Mouse (Mus musculus): ENCODE data around the gene Kcna6.

Kcna6 gene

DNA sequence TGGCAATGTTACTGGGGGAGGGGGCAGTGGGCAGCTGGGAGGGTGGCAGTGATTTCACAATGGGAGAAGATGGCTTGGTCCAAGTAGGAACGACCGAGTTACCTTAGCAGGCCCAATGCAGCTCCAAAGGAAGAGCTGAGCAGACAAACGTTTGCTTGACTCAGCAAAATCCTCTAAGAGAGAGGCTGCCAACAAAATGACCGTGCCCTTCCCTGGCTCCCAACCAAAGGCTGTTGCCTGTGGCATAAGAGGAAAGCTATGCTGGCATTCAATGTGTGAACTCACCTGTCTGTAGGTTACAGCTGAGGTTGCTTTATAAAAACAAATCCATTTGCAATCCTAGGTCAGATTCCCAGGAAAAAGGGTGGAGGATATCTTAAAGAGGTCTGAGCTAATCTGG, 3.5 kb downstream of the Kcna6 start:
- no peak for DNase-seq (ENCODE audit: low spot score in 2 of 2)

DNA sequence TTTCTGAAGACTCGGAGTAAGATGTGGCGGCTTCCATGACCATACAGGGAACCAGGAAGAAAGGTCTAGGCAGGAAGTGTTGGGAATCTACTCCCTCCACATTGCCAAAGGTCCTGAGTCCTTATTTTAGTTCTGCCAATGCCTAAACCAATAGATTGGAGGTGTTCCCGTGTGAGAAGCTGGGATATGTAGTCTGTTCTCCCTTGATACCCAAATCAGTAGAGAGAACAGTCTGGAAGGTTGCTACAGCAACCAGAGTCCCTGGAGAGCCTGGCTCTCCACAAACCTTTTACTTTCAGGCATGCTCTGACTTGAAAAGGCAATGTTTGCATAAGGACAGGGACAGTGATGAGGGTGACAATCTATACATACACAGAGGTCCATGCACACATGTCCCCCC, 4.7 kb downstream of the Kcna6 start:
- DNase-seq (ENCODE audit: low spot score in 2 of 2), result no peak

DNA sequence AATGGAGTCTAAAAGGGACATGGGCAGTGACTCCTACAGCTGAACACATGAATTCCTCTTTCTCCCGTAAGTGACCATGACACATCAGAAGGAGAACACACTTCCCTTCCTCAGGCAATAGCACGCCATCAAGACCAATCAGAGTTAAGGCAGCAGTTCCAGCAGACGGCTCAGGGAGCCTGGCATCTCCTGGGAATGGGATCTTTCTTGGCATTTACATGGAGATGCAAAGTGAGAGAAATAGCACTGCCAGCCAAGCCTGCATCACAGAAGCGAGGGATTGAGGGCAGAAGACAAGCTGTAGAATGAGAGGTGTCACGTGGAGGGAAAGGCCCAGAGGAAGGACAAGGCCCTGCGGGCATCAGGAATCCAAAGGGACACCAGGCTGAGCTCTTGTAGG, 7.8 kb downstream of the Kcna6 start:
- no peak for DNase-seq (ENCODE audit: low spot score in 2 of 2)

DNA sequence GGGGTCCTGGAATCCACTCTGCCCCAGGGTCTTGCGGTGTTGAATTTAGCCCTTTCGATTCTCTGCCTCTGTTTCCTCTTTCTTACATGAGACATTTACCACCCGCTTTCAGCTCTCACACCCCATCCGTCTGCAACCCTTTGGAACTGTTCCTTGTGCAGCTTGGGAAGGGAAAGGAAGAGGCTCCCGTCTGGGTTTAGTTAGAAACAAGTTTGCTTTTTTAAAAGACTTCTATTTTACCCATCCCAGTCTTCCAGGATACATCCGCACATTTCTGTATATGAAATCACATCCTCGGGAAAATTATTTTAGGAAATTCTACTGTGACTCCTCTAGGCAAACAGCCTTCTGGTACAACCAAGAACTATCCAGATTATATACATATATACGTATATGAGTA, 11.7 kb downstream of the Kcna6 start:
- DNase-seq (ENCODE audit: low spot score in 2 of 2), result no peak

DNA sequence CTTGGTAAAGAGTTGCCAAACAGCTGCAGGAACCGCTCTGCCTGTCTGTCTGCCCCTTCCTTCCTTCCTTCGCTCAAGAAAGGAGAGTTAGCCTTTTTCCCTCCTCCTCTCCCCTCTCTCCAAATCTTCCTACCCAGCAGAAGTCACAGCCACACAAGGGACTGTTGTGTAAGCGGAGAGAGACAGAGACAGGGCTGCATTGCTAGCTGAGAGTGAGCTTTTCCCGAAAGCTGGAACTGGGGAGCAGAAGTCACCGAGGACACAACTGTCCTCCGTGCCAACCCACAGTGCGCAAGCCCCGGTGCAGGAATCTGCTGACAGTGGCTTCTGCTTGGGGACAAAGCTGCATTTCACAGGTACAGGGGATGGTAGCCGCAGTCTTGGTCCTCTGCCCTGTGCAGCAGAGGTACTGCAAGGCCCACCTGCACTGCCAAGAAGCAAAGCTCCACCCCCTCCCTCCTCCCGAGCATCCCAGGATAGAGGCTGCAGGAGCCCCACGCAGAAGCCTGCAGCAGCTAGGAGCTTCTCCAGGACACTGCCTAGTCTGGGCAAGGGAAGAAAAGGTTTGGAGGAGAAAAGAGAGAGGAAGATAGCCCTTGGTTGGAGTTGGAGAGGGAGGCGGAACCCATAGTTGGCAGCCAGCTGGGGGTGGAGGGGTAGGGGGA, 21.9 kb downstream of the Kcna6 start:
- DNase-seq (ENCODE audit: low spot score in 2 of 2), result no peak

DNA sequence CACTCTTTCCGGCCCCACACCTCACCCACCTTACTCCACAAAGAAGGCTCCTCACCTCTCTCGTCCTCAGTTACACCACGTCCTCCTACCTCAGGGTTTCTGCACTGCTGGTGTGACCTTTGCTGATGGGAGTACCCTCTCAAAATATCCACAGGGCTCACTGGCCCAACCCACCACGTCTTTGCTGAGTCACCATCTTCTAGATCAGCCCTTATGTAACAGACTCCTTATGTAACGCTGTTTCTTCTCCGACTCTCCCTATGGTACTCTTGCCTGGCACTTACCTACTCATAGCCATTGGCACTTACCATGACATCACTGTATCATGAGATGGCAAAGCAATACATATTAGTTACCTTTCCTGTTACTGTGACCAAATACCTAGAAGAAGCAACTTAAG, 27.9 kb downstream of the Kcna6 start:
- no peak for DNase-seq (ENCODE audit: low spot score in 2 of 2)

DNA sequence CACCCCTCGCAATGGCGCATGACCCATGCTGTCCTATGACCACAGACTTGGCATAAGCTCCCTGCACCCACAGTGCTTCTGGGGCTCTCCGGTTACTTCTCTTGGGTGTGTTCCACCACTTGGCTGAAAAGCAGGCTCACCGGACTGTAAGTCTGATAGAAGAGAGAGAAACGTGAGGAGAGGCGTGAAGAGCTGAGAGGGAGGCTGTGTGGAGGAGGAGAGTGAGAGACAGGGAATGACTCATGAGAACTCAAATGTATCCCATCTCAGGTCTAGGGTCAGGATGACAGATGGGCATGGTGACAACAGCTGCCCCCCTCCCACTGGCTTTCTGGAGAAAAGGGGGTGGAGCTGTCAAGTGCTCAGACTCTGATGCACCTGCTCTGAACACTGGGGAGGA, 34.5 kb downstream of the Kcna6 start:
- no peak for DNase-seq (ENCODE audit: low spot score in 2 of 2)

DNA sequence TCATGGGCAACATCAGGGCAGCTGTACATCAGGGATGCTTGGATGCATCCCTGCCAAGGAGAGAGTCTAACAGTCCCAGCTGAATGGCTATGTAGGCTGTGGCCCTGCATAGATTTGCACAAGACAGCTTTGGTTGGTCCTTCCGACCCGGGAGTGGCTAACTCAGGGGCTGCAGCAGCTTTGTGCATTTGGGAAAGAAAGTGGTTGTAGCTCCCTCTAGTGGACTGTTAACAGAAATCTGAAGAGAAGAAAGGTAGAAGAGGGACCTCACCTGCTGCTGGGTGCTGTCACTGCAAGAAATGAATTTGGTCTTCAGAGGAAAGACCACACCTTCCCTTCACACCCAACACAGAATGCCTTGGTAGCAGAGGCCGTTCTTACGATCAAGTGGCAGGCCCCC, 36.0 kb downstream of the Kcna6 start:
- DNase-seq (ENCODE audit: low spot score in 2 of 2), result no peak

DNA sequence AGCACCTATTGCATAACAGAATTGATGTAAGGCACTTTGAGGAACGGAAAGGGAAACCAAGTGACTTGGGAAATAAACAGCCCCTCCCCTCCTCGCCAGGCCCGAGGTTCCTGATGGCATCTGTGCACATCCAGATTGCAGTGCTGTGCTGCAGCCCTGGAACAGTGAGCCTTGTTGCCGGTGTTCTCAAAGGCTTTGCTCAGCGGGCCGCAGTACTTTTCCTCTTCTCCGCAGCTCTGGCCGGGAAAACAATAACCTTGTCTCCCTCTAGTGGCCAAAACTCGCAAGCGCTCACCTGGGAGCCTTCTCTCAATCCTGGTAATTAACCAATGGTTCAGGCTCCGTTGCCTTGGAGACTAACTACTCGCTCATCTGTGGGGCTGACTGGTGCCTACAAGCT, 38.4 kb downstream of the Kcna6 start:
- peak; percentile 7 to 13 for DNase-seq (ENCODE audit: low spot score in 2 of 2)

DNA sequence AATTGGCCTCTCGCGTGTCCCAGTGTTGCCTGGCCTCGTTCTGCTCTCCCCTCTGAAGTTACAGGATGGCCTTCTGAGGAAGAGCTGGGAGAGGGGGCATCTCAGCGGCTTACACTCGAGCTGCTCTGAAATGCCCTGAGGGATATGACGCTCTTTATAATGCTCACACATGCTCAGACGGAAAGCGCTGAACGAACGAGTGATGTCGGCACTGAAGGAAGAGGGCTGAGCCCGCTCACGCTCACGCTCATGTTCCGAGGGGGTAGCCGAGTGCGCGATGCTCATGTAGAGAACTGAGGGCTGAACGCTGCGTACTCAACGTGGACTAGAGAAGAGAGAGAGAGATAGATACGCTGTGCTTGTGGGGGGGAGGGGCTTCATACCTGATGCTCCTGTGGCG, 39.3 kb downstream of the Kcna6 start:
- DNase-seq (ENCODE audit: low spot score in 2 of 2), result no peak

DNA sequence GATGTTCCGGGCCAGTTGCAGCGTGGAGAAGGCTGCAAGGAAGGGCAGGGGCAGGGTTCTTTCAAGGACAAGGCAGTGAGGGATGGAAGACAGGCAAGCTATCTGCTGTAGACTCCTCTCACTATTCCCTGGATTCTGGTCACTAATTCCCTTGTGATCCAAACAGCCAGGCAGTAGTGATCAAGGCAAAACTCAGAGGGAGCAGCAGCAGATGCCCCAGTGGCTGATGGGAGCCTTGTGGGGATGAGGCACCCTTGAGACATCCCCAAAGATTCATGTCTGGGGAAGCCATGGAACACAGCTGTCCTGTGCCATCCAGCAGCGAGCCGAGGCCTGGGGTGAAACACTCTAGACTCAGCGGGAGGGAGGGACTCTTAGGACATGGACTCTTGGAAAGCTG, 40.5 kb downstream of the Kcna6 start:
- no peak for DNase-seq (ENCODE audit: low spot score in 2 of 2)

DNA sequence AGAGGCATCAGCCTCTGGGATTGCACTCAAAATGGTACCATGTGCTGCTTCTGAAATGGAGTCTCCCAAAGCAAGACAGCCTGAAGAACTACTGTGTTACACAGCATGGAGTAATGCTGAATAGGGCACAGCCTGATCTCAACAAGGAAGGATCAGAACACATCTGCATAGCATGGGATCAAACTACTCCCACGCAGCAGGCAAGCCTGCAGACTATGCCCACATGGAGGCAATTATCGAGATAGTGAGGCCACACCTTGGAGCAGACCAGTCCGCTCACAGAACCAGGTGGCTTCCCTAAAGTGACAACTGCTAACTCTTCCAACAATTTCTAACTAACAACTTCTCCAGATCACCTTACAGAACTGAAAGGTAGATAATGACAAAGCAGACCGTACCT, 53.4 kb downstream of the Kcna6 start:
- DNase-seq (ENCODE audit: low spot score in 2 of 2), result no peak

DNA sequence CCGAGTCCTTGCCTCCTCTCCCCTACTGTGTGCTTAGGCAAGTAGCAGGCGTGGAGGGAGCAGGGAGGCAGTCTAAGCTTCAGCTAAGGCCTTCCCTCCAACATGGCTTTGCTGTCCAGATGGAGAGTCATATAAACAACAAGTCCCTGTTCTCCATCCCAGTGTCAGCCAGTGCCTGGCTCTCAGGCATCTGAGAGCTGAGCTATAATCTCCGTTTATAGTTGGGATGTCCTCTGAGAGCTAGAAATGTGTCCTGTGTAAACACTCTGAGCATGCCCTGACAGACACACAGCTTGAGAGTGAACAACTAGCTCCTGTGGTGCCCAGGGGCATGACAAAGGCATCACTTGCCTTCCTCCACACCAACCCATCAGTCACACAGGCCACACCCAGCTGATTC, 55.3 kb downstream of the Kcna6 start:
- no peak for DNase-seq (ENCODE audit: low spot score in 2 of 2)

DNA sequence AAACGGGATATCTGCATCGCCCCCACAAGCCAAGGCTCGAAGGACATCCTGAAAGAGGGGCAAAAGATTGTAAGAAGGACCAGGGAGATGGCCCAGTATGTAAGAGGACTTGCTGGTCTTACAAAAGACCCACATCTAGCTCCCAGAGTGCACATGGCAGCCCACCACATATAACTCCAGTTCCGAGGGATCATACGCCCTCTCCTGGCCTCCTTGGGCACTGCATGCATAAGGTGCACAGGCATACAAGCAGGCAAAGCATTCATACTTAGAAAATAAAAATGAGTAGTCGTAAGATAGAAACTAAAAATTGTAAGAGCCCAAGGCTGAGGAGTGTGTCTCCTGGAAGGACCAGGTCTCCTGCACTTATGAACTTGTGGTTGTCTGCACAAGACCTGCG, 61.5 kb downstream of the Kcna6 start:
- no peak for DNase-seq (ENCODE audit: low spot score in 2 of 2)

DNA sequence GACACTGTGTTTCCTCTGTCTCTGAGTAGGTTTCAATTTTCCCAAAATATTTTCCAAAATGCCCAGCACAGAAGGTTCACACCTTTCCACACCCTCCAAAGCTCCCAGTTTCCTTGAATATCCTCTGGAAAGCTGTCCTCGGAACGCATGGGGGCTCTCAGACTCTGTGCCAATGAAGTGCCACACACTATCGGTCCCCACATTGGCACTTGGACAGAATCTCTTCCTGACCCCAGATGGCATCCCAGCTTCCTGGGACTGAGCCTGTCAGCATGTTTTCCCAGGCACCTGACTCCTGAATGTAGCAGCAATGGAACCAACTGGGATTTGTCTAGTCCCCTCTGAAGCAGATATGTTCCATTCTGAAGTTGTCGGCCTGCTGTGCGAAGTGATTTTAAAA, 73.5 kb downstream of the Kcna6 start:
- no peak for DNase-seq (ENCODE audit: low spot score in 2 of 2)

DNA sequence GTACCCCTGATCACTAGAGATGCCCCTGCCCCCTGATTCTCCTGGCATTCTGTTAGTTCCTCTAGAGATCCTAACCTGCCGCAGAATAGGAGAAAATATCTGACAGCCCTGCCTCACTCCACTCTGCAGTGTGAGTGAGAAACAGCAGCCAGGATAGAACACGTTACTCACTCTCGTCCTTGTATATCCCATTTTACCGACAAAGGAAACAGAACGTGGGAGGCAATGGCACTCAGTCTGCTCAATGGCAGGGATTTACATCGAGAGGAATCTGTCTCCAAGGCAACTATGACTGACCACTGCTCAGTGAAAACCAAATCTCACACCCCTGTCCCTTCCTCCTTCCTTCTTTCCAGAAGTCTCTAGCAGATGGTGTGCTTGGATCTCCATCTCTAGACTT, 74.4 kb downstream of the Kcna6 start:
- DNase-seq (ENCODE audit: low spot score in 2 of 2), result no peak

DNA sequence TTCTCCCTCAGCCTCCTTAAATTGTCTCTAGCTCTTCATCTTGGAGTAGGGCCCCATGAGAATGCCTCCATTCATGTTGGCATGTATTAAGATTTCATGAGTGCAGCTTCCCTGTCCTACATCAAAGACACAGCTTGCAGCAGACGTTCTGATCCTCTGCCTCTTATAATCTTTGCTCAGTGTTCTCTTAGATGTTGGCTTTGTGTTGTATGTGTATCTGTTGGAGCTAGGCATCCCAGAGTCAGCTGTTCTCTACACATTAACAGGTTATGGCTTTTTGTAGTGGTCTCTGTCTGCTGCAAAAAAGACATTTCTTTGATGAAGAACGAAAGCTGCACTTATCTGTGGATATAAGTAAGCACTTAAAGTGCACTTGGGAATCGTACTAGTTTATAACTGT, 75.9 kb downstream of the Kcna6 start:
- no peak for DNase-seq (ENCODE audit: low spot score in 2 of 2)

Data from spleen, postnatal 36 days (tissue).